Mouse (Mus musculus) frontal cortex, postnatal 14 days (tissue): ENCODE results near the gene Ddn.

Experiments used
- DNase-seq, 2 experiments: peaks; one replicate each; pipeline ENCODE4 v3.0.0; 2022; ENCODE audit warnings: low spot score in 2 of 2

The Ddn gene

DNA sequence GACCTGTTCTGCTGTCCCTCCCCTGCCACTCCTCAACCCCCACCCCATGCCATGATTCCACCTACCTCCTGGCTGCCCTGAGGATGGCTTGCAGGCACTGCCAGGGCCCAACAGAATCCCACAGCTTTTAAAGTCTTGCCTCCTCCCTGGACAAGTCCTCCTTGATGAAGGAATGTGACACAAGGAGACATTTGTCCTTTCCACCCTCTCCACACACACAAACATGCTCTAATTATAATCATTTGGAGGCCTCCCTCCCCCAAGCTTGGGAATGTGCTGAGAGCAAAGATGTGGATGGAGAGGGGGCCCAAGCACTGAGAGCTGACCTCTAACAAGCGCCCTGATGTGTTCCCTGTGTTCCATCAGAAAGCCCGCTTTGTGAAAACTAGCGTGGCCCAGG lies at the start of gene Ddn:
TSS of gene Ddn (minus strand) at position 101 of the 400 bp plus-strand sequence.
- no peak for DNase-seq

GRCm38 (mm10) chr15:98854214-98854613 lies 44.9 kb upstream of the Ddn start:
- DNase-seq = no peak

- DNase-seq = no peak
Measured at GRCm38 (mm10) chr15:98853161-98853937, 44.1 kb upstream of the Ddn start.

DNA sequence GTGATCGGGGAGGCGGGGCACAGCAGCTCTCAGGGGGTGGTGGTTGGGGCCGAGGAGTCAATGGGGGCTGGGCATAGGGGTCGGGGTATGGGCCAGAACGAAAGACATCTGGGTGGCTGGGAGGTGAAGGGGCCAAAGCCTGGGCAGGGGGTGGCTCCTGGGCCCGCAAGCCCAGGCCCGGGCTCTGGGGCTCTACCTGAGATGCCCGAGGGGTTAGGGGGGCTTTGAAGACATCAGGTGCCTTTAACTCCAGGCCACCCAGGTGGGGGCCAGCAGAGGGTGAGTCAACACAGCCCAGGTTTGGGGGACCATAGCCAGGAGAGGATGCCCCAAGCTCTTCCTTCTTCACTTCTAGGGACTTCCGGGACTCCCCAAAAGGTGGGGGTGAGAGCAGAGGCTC lies 43.4 kb upstream of the Ddn start:
- DNase-seq = no peak

GRCm38 (mm10) chr15:98852071-98852470 lies 42.8 kb upstream of the Ddn start:
- no peak for DNase-seq

DNA sequence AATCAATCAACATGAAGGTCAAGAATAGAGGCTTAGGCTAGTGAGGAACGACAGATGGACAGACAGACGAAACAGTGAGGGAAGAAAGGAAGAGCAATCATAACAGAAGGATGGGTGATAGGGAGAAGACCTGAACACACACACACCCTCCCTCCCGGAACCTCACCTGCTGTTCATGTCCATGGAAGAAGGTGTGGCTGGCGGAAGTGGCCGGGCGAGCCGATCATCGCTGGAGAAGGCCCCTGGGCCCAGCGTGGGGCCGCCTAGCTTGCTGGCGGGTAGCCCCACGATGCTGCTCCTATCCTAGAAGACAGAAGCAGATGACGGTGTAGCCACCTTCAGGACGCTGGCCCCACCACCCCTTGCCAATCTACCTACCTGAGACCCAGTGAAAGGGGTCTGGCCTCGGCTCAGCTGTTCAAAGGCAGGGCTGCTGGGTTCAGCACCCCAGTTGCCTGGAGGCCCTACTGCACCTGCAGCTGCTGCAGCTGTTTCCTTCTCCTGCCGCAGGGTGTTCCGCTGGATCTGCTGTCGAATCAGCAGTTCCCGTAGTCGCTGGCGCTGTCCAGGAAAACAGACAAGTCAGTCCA lies 42.0 kb upstream of the Ddn start:
- no peak for DNase-seq

GRCm38 (mm10) chr15:98850668-98851067 lies 41.4 kb upstream of the Ddn start:
- DNase-seq = no peak

- DNase-seq = no peak
Measured at GRCm38 (mm10) chr15:98849956-98850600, 40.8 kb upstream of the Ddn start.

GRCm38 (mm10) chr15:98849165-98849564 lies 39.9 kb upstream of the Ddn start:
- DNase-seq = no peak

GRCm38 (mm10) chr15:98846140-98846539 lies 36.9 kb upstream of the Ddn start:
- DNase-seq = no peak

GRCm38 (mm10) chr15:98845149-98845548 lies 35.9 kb upstream of the Ddn start:
- DNase-seq = no peak

DNA sequence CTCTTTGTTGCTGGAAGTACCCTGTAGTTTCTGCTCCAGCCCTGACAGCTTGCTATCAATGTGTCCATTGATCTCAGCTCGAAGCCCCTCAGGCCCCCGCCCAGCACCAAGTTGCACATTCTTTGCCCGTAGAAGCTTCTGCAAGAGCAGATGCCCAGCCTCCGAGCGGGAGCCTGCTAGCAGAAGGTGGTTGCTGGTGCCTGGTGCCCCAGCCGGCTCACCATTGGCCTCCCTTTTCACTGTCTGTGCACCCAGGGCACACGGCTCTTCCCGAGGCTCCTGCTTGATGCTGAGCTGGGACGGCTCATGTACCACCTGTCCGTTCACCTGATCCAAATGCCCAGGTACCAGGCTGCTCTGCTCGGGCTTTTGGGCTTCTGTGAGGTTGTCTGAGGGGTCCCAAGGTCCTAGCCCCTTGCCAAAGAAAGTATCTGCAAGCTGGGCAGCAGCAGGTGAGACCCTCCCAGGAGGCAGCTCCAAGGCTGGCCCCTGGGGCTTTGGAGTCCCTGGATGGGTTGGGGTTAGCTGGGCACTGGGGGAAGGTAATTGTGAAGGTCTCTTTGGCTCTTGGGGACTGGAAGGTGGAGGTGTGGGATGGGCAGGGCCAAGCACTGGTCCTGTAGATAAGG lies 34.4 kb upstream of the Ddn start:
- DNase-seq = no peak

DNA sequence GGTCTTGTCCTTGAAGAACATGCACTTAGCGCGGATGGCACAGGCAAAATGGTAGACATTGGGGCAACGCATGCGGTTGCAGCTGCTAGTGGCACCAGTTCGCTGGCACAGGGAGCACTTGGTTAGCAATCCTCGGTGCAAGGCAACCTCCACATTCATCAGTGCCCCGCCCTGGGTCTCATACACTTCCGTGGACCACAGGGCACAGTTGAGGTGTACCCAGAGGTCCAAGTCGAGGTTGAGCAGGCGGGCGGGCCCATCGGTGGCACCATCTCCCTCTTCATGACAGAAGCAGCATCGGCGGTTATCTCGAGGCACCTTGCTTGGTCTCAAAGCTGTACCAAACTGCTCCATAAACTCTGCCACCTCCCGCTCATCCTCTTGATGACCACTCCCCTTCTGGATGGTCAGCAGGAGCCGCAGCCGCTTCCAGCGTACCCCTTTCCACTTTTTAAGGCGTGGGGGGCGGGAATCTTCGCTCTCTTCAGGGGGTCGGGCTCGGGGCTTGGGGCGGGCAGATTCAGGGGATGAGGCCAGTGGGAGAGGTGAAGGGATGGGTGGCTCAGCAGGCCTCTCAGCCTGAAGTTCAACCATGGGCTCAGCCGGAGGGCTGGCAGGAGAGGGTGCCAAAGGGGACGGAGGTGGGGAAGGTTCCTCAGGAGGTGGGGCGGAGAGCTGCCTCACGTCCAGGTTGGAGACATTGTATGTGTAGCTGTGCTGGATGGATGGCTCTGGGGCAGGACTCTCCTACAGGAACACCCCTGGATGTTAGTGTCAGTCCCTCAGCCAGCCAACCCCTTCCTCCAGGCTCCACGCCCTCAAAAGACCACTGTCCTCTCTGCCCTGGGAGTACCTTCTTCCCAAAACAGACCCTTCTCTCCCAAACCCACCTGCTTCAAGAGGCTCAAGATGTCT lies 30.6 kb upstream of the Ddn start:
- no peak for DNase-seq

- DNase-seq = no peak
Measured at GRCm38 (mm10) chr15:98839161-98839560, 29.9 kb upstream of the Ddn start.

DNA sequence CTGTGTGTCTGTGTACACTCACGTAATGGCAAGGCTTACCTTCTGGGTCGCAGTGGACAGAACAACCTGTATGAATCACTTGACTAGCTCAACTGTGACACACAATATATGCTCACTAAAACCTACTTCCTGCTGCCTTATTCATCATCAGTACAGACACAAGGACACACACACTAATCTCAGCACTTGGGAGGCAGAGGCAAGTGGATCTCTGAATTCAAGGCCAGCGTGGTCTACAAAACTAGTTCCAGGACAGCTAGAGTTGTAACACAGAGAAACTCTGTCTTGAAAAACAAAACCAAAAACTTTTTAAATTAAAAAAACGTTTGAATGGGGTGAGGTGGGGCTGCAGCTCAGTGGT lies 28.4 kb upstream of the Ddn start:
- no peak for DNase-seq

- no peak for DNase-seq
Measured at GRCm38 (mm10) chr15:98837006-98837742, 27.9 kb upstream of the Ddn start.

GRCm38 (mm10) chr15:98835291-98835690 lies 26.0 kb upstream of the Ddn start:
- no peak for DNase-seq

- DNase-seq = no peak
Measured at GRCm38 (mm10) chr15:98834059-98834458, 24.8 kb upstream of the Ddn start.

DNA sequence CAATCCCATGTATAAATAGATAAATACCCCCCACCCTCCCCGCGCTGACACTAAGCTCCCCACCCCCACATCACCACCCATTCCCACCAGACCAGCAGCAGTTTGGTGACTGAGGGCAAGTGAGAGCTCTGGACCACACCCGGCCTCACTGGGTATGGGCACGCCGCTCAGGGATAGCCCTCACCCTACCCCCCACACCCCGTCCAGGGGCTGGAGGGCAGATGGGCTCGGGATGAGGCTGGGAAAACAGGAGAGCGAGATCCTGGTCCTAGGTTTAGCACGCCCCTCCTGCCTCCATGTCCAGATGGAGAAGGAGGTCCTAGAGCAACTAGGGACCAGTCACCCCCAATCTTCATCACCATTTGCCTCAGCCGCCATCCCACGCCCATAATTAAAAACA lies 24.0 kb upstream of the Ddn start:
- DNase-seq = no peak

- no peak for DNase-seq
Measured at GRCm38 (mm10) chr15:98832161-98833058, 23.1 kb upstream of the Ddn start.
